Mouse (Mus musculus) heart, embryonic 16.5 days (tissue): Measurements from ENCODE around the gene 6330409D20Rik. TPM values are rescaled to one million over a fixed set of nuclear protein-coding genes. Genes with fewer than 3 reads are reported as not detected.

ENCODE experiments used
- ATAC-seq: fragments of 200-750 bp; cut with Nextera tagmentation; replicated peaks from 2 replicates; pipeline ENCODE4 v1.8.0; 2017; ENCODE audit warnings: moderate number of reproducible peaks; ENCODE audit not compliant: insufficient read depth, low FRiP score; ENCODE audit errors: extremely low read depth
- H3K27ac ChIP-seq: fragments of 300-500 bp; sonication (generic); 2 replicates; pipeline ENCODE4 v1.5.1; 2014; ENCODE audit warnings: mild to moderate bottlenecking, low read length, control low read depth, moderate library complexity
- H3K27me3 ChIP-seq: fragments of 300-500 bp; sonication (generic); 2 replicates; pipeline ENCODE4 v1.6.1; 2014; ENCODE audit warnings: low read length, mixed read lengths; ENCODE audit not compliant: control insufficient read depth, insufficient read depth
- H3K36me3 ChIP-seq: fragments of 300-500 bp; sonication (generic); 2 replicates; pipeline ENCODE4 v1.6.1; 2014; ENCODE audit not compliant: control insufficient read depth, insufficient read depth
- H3K4me1 ChIP-seq: fragments of 300-500 bp; sonication (generic); 2 replicates; pipeline ENCODE4 v1.6.1; 2014; ENCODE audit warnings: low read length, mixed read lengths; ENCODE audit not compliant: control insufficient read depth, insufficient read depth
- H3K4me2 ChIP-seq: fragments of 300-500 bp; sonication (generic); 2 replicates; pipeline ENCODE4 v1.6.1; 2014; ENCODE audit warnings: low read depth, mild to moderate bottlenecking, control low read depth, low read length
- H3K4me3 ChIP-seq: fragments of 300-500 bp; sonication (generic); 2 replicates; pipeline ENCODE4 v1.5.1; 2014; ENCODE audit warnings: mild to moderate bottlenecking, control low read depth, low read length
- H3K9ac ChIP-seq: fragments of 300-500 bp; sonication (generic); 2 replicates; pipeline ENCODE4 v1.6.1; 2014; ENCODE audit warnings: low read length, control low read depth
- H3K9me3 ChIP-seq: fragments of 300-500 bp; sonication (generic); replicated peaks from 2 replicates; pipeline ENCODE4 v1.6.1; 2016; ENCODE audit warnings: low read length; ENCODE audit not compliant: control insufficient read depth
- WGBS: fragments of 180-500 bp; shearing (Covaris S2); extraction: QIAGEN DNeasy Blood & Tissue Kit; methylation state at CpG from one replicate; pipeline ENCODE4 v1.1.7; 2014; 5-methylcytosine and 5-hydroxymethylcytosine counted together
- polyA plus RNA-seq: library from polyadenylated mRNA; unstranded; fragments of >200 nt; fragmentation: Nextera tagmentation; extraction: Ambion mirVana; gene quantifications from 2 replicates; pipeline ENCODE4 v1.2.1, GENCODE M21; 2015

6330409D20Rik gene
- polyA plus RNA-seq, 1 experiment from 2014 or later: 0.26 TPM

DNA sequence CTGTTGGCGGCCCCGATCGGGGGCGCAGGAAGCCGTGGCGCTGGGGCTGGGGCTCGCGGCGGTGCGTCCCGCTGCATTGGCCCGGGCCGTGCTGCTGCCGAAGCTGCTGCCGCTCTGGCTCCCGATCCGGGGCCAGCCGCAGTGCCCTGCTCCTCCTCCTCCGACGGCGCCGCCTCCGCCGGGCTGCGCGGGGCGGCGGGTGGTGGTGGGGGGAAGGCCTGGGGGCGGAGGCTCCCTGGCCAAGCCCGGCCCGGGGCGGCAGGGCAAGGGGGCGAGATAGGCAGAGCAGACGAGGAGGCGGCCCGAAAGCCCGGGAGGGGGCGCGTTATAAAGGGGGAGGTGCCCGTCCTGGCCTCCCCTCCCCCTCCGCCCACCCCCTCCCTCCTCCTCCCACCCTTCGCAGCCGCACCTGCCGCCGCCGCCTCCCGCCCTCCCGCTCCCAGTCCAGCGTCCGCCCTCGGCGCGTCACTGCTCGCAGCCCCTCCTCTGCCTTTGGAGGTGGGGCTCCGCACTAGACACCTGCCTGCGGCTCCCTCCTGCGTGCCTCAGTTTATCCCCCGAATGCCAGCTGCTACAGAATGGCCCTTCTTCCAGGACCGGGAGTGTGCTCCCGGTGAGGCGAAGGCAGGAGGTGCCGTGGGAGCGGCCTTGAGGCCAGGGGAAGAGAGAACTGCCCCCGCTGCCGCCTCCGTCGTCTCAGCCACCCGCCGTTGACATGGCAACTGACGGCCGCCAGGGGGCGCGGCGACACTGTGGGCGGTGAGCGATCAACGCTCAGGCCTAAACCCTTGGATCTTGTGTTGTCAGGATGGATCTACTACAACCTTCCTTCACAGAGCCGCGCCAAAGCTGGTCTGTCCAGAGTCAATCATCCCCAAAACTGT lies 27.6 kb downstream of the 6330409D20Rik start, which contains the start of gene Cdk9:
Gene Cdk9 (minus strand): TSS at position 143 of the 884 bp plus-strand sequence.
- H3K9me3 ChIP-seq: no peaks in the 10 kb centered on the region
- H3K4me1 ChIP-seq: peaks cover 29% of the 10 kb centered on the region
- peaks cover 17% of the 10 kb centered on the region for H3K36me3 ChIP-seq
- peak within 1 kb of the TSS; percentile 97 for H3K27ac ChIP-seq
- H3K4me3 ChIP-seq: peak within 1 kb of the TSS; percentile 74
- 0% methylated on average over 61 of the region's 79 CpGs for WGBS
- no peaks in the 10 kb centered on the region for H3K27me3 ChIP-seq
- H3K4me2 ChIP-seq: peak within 1 kb of the TSS; percentile 88
- peak within 1 kb of the TSS; percentile 90 for H3K9ac ChIP-seq
- peak; percentile 82 for ATAC-seq

DNA sequence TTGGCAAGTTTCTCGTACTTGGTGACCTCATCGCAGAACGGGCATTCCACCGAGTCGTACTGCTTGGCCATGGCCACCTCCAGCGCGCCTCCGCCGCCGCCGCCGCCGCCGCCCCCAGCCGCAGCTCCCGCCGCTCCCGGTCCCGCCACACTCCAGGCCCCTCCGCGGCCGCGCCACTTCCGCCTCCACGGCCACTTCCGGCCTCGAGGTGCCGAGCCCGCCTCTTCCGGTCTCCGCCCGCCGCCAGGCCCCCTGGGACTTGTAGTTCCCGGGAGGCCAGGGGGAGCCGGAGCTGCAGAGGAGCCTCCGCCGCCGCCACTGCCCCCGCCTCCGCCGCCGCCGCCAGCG lies 28.3 kb downstream of the 6330409D20Rik start:
- H3K4me2 ChIP-seq: peak overlapping the region; percentile 88
- WGBS: 0% methylated on average over 39 of the region's 44 CpGs
- H3K27me3 ChIP-seq: no peaks in the 10 kb centered on the region
- H3K36me3 ChIP-seq: peaks cover 23% of the 10 kb centered on the region
- H3K9me3 ChIP-seq: no peaks in the 10 kb centered on the region
- peak overlapping the region; percentile 74 for H3K4me3 ChIP-seq
- H3K9ac ChIP-seq: peak overlapping the region; percentile 90
- ATAC-seq: peak; percentile 86
- H3K27ac ChIP-seq: peak overlapping the region; percentile 97
- H3K4me1 ChIP-seq: peaks cover 29% of the 10 kb centered on the region

- Histone ChIP-seq H3K4me1 (peaks cover 29% of the 10 kb centered on the region), H3K9me3 (no peaks in the 10 kb centered on the region), H3K4me3 (peak overlapping the region; percentile 74), H3K27ac (peak overlapping the region; percentile 97), H3K4me2 (peak overlapping the region; percentile 88), H3K9ac (peak overlapping the region; percentile 90), H3K27me3 (no peaks in the 10 kb centered on the region), H3K36me3 (peaks cover 24% of the 10 kb centered on the region)
- 0% methylated on average over 41 of the region's 41 CpGs for WGBS
- ATAC-seq: peak; percentile 39
Measured at GRCm38 (mm10) chr2:32712108-32712551, 28.7 kb downstream of the 6330409D20Rik start.

GRCm38 (mm10) chr2:32711301-32712056 lies 29.3 kb downstream of the 6330409D20Rik start:
- H3K9ac ChIP-seq: peak overlapping the region; percentile 90
- peak overlapping the region; percentile 88 for H3K4me2 ChIP-seq
- peak overlapping the region; percentile 74 for H3K4me3 ChIP-seq
- no peak for ATAC-seq
- no peaks in the 10 kb centered on the region for H3K27me3 ChIP-seq
- H3K36me3 ChIP-seq: peaks cover 30% of the 10 kb centered on the region
- no peaks in the 10 kb centered on the region for H3K9me3 ChIP-seq
- H3K4me1 ChIP-seq: peaks cover 29% of the 10 kb centered on the region
- peak overlapping the region; percentile 97 for H3K27ac ChIP-seq
- WGBS: 25% methylated on average over 9 of the region's 9 CpGs

DNA sequence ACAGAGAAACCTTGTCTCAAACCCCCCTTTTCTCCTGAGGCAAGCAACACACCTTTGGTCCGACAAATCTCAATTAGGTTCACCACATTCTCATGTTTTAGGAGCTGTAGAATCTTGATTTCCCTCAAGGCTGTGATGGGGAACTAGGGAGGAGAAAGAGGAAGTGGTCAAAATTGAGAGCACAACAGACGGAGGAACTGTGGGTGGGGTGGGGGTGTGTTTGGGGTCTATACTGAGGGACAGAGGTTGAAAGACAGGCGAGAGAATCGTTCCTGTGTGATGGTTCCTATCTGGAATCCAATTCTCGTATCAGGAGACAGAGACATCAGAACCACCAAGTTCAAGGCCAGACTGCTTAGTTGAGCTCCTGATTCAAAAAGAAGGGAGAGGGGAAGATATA lies 30.4 kb downstream of the 6330409D20Rik start:
- Histone ChIP-seq H3K4me1 (peaks cover 29% of the 10 kb centered on the region), H3K4me2 (no peak overlapping the region), H3K9ac (no peak overlapping the region), H3K27me3 (no peaks in the 10 kb centered on the region), H3K4me3 (no peak overlapping the region), H3K27ac (no peak overlapping the region), H3K9me3 (no peaks in the 10 kb centered on the region), H3K36me3 (peaks cover 39% of the 10 kb centered on the region)
- WGBS: 87% methylated on average over 5 of the region's 5 CpGs
- no peak for ATAC-seq

DNA sequence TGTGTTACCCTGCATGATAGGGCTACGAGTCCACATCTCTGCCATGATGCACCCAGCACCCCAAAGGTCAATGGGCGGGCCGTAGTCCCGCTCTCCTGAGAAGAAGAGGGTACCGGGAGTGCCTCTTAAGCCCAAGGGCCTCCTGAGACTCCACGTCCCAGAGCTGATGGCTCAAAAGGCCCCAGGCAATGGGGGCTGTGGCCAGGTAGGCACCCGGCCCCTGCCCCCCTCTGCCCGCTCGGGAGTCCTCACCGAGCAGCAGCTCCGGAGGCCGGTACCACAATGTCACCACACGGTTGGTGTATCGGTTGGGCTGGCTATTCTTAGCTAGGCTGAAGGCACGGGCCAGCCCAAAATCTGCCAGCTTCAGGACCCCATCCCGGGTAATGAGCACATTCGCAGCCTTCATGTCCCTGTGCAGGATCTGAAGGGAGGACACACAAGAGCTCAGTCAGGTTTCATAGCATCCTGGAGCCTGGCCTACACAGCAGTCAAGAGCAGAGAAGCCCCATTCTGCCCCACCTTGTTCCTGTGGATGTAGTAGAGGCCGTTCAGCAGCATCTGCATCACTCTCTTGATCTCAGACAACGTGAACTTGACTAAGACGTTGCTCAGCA lies 31.2 kb downstream of the 6330409D20Rik start:
- H3K9ac ChIP-seq: no peak overlapping the region
- no peak overlapping the region for H3K4me2 ChIP-seq
- H3K27ac ChIP-seq: no peak overlapping the region
- WGBS: 89% methylated on average over 20 of the region's 20 CpGs
- H3K4me3 ChIP-seq: no peak overlapping the region
- peaks cover 45% of the 10 kb centered on the region for H3K36me3 ChIP-seq
- no peaks in the 10 kb centered on the region for H3K9me3 ChIP-seq
- no peak for ATAC-seq
- peaks cover 21% of the 10 kb centered on the region for H3K4me1 ChIP-seq
- H3K27me3 ChIP-seq: no peaks in the 10 kb centered on the region

- Histone ChIP-seq H3K9ac (no peak overlapping the region), H3K4me2 (no peak overlapping the region), H3K4me1 (peaks cover 11% of the 10 kb centered on the region), H3K36me3 (peaks cover 47% of the 10 kb centered on the region), H3K4me3 (no peak overlapping the region), H3K27me3 (no peaks in the 10 kb centered on the region), H3K9me3 (no peaks in the 10 kb centered on the region), H3K27ac (no peak overlapping the region)
- 43% methylated on average over 3 of the region's 3 CpGs for WGBS
- no peak for ATAC-seq
Measured at GRCm38 (mm10) chr2:32708643-32709042, 32.2 kb downstream of the 6330409D20Rik start.

DNA sequence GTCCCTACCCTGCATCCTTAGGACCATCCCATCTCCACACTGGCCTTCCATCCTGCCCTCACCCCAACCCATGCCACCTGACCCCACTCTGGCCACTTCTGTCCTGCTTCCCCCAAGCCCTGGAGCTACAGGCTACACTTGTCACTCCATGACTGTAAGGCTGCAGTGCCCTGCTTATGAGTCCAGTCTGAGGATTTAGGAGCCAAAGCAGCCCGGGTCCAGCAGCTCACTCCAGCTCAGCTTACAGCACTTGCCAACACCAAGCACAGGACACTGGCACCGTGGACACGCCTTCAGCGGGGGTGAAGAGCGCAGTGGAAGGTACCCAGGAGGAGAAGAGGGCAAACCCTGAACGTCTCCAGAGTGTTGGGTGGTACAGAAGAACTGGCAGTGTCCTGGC lies 33.8 kb downstream of the 6330409D20Rik start:
- 93% methylated on average over 6 of the region's 6 CpGs for WGBS

More for the DNA sequence above, 33.8 kb downstream of the 6330409D20Rik start:
- H3K9ac ChIP-seq: no peak overlapping the region
- no peak overlapping the region for H3K4me3 ChIP-seq
- no peaks in the 10 kb centered on the region for H3K9me3 ChIP-seq
- no peak overlapping the region for H3K27ac ChIP-seq
- H3K4me2 ChIP-seq: no peak overlapping the region
- H3K27me3 ChIP-seq: no peaks in the 10 kb centered on the region
- ATAC-seq: no peak
- H3K36me3 ChIP-seq: peaks cover 52% of the 10 kb centered on the region
- peaks cover 11% of the 10 kb centered on the region for H3K4me1 ChIP-seq
